Mouse (Mus musculus): ENCODE results near the gene Msi1.
"Not testable (repeated sequence)": the region's sequence is repeated elsewhere in the genome, so short reads cannot be mapped to it uniquely, and the experiment has no call there.

Gene Msi1

DNA sequence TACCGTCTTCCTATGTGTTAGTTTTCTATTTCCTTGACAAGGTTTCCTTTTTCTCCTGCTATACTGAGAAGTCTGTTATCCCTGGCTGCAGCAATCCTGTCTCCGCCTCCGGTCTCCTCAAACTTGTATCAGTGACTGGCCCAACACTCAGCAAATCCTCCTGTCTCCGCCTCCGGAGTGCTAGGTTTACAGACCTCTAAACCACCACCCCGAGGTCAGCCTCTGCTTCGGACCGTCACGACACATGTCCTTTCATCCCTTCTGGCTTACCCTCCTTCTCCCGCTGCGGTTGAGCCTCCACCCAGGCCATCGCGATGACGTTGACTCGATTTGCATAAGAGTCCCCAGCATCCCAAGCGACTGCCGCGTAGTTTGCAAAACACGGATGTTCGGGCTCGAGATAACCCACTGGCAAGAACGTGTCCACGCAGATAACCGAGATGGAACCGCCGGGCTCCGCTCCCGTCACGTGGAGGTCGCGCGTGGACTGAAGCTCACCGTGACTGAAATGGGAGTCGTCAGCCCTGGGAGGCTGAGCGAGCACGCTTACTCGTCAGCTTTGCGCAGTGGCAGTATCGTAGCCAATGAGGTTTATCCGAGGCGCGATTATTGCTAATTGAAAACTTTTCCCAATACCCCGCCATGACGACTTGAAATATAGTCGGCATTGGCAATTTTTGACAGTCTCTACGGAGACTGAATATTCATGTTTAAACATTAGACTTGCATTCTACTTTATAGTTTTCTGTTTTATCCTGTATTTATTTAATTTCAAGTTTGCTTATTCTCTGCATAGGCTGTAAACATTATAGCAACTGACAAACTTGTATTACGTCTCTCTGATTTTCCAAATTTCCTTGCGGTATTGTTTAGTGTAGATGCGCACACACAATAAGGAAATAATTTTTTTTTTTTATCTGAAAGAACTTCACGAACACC is 60.6 kb downstream of the Msi1 start:
- peak; percentile 95 for DNase-seq (ENCODE audit: extremely low spot score)

GRCm38 (mm10) chr5:115490638-115491000 is 61.2 kb downstream of the Msi1 start:
- no peak for DNase-seq (ENCODE audit: extremely low spot score)

DNA sequence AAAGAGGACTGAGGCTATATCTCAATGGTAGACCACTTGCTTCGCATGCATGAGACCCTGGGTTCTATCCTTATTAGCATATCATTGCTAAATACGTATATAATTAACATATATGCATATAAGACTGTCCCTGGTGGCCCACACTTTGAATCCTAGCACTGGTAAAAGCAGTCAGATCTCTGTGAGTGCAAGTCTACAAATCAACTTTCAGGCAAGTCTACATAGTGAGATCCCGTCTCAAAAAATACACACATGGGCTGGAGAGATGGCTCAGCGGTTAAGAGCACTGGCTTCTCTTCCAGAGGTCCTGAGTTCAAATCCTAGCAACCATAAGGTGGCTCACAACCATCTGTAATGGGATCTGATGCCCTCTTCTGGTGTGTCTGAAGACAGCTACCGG is 61.7 kb downstream of the Msi1 start:
- no peak for DNase-seq (ENCODE audit: extremely low spot score)

DNA sequence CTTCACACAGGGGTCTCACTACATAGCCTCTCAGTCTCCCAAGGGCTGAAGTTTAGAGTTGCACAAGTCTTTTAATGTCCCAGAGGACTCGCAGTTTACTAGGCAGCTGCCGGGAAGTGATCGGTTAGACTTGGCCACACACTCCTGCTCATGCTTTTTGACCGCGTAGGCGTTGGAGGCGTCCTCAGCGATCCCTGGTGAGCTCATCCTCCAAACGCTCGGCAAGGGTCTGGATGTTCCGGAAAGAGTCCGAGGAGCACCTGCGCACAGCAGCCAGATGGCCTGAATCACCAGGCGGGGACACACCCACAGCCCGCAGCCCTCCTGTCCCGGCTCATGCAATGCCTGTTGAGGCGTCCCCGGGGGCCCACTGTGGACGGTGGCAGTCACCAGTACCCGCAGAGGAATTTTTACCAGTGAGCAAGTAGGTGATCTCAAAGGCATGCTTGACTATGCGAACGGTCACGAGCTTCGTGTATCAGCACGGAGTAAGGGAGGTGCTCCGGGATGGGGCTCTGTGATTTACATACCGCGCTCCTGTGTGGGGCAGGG is 62.4 kb downstream of the Msi1 start:
- peak; percentile 55 for DNase-seq (ENCODE audit: extremely low spot score)

- DNase-seq (ENCODE audit: extremely low spot score): no peak
These were observed 63.4 kb downstream of the Msi1 start for GRCm38 (mm10) chr5:115492711-115493335.

DNA sequence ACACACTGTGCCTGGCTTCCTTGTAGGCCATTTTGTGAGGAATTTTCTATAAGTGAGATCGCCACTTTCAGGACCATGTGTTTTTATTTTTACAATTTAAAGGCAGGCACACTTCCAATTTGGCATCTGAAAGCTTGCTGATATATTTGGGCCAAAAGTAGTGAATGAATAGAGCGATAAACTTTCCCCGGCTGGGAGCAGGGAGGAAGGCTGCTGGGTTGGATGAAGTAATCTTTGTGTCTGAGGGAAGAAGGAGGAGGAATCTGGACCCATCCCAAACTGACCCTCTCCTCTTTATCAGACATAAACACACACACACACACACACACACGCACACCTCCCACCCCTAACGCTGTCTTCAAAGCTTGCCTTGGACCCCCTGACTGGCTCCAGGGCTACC is 64.0 kb downstream of the Msi1 start:
- DNase-seq (ENCODE audit: extremely low spot score): no peak

DNA sequence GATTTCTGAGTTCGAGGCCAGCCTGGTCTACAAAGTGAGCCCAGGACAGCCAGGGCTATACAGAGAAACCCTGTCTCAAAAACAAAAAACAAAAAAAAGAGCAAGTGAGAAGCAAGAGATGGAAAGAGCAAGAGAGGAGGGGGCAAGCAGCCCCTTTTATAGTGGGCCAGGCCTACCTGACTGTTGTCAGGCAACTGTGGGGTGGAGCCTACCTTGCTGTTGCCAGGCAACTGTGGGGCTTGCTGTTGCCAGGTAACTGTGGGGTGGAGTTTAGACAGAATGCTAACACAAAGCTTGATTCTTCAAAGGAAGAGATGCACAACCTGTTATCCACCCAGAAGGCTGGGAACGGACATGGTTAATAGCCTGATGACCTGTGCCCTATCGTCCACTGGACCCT is 66.2 kb downstream of the Msi1 start:
- not testable (repeated sequence) for DNase-seq (ENCODE audit: extremely low spot score)

GRCm38 (mm10) chr5:115497033-115497432 is 67.6 kb downstream of the Msi1 start:
- no peak for DNase-seq (ENCODE audit: extremely low spot score)

DNA sequence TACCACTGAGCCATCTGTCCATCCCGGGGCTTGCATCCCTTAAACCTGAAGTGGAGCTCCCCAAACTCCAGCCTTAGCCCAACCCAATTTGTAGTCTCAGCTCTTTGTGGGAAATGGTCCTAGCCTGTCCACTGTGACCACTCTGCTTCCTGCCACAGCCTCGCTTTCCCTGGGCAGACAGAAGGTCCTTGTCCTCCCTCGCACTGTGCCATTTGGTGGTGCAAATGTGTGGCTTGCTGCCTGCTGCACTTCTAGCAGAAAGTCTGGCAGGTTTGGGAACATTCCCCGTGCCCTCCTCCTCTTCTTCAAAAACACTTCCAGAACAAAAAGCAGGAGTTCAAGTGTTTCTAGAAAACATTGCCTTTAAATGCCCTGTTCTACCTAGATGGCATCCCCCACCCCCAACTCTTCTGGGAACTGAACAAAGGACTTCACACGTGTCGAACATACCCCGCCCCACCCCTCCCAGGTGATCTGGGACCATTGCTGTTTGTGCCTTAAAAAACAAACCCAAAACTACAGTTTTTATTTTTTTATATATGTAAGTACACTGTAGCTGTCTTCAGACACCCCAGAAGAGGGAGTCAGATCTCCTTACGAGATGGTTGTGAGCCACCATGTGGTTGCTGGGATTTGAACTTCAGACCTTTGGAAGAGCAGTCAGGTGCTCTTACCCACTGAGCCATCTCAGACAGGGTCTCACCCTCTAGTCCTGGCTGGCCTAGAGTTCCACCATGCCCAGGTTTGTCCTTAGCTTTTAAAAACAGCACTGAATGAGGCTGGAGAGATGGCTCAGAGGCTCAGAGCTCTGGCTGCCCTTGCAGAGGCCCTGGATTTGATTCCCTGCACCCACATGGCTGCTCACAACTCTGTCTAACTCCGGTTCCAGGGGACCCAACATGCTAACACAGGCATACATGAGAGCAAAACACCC is 69.2 kb downstream of the Msi1 start:
- DNase-seq (ENCODE audit: extremely low spot score): no peak

DNA sequence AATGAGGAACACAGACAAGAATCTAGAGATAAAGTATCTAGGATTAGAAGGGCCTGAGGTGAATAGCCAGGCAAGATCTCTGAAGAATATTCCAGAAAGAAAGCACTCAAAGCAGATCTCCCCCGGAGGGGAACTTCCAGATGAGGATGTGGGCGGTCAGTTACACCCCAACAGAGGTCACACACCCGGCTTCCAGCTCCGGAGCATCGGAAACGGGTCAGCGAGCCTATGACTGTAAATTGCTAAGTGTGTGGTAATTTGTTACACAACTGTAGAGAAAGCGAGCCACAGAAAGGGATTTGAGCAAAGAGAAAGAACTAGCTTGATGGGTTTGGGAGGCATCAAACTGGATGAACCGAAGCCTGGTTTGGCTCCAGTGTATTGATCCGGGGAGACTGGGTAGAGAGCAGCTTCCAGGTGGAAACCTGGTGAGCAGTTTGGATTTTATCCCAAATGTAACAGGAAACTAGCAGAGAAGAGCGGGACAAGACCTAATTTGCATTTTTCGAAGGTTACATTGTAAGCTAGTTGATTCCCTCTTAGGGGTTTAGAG is 71.1 kb downstream of the Msi1 start:
- no peak for DNase-seq (ENCODE audit: extremely low spot score)

DNA sequence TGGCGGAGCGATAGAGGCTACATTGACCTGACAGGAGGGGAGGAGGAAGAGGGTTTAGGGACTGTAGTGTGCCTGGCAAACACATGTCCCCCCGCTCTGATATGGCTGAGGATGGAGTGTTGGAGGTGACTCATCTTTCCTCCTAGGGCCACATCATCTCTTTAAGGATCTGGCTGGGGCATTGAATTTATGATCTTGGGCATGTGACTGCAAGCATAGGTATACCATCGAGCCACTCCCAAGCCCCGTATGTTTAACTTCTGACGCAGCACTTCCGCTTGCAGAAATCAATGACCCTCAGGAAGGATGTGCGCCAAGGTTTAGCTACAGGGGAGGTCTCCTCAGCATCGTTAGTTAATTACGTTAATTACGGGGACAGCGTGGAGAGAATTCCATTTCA is 73.6 kb downstream of the Msi1 start:
- DNase-seq (ENCODE audit: extremely low spot score): no peak
